Mouse (Mus musculus) Muller cell, postnatal 12 days (primary cell): ENCODE measurements around the gene Rabgap1l.
A peak's percentile ranks its signal among the peaks of the same experiment; 100 is the strongest.

Experiments used
- DNase-seq: peaks from one replicate; pipeline ENCODE4 v3.0.0-alpha.2; 2015; ENCODE audit errors: inconsistent ontology term

Gene Rabgap1l

DNA sequence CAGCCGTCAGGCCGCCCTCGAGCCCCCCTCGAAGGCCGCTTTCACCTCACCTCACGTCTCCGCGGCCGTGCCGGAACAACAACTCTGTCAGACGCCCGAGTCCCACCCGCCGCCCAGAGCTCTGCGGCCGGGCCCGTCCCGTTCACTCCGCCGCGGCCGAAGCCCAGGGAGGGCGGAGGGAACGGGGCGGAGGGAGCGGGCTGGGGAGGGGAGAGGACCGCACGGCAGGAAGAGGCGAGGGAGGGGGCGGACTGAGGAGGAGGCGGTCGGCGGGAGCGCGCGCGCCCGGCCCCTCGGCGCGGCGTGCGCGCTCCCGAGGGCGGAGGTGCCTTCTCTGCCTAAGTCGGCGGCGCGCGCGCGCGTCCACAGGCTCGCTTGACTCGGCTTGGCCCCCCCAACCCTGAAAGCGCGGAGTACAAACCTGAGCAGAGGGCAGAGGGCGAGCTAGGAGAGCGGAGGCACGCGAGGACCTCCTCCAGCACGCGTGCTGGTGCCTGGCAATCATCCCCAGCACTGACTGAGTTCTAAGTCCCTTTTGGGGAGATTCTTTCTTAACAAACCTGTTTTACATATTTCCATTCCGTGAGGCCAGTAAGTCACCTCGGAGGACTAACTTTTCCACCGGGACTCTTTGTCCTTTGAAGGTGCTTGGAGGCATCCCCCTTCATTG is at the start of gene Rabgap1l:
Rabgap1l (minus strand) TSS at position 526 of the 670 bp plus-strand sequence.
- DNase-seq: peak; percentile 97

DNA sequence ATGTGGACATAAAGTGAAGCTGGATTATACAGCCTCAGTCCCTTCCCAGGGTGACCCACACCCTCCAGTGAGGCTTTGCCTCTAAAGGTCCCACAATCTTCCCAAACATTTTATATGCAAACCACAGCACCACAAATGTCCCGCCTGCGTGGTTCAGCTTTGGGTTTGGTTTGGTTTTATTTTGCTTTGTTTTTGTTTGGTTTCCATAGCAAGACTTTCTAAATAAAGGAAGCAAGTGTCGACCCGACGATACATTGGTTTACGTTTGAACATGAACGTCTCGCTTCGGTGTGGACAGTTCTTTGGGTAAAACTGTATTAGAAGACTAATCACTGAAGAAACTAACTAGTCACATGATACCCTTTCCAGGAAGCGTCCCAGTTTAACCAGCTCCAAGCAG is 49.6 kb upstream of the Rabgap1l start:
- DNase-seq: no peak

DNA sequence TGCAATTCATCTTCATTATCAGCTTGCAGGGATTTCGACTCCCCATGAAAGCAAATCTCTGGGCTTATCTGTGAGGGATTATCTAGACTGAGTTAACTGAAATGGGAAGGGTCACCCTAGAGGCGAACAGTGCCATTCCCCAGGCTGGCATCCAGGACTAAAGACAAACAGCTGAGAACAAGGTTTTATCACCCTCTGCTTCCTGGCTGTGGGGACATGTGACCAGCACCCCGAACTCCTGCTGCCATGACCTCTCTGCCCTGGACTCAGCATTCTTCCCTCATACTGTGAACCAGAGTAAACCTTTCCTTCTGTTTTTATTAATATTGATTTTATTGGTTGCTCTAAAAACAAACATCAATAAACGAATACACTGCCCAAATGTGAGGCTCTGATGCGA is 47.6 kb upstream of the Rabgap1l start:
- DNase-seq: no peak

DNA sequence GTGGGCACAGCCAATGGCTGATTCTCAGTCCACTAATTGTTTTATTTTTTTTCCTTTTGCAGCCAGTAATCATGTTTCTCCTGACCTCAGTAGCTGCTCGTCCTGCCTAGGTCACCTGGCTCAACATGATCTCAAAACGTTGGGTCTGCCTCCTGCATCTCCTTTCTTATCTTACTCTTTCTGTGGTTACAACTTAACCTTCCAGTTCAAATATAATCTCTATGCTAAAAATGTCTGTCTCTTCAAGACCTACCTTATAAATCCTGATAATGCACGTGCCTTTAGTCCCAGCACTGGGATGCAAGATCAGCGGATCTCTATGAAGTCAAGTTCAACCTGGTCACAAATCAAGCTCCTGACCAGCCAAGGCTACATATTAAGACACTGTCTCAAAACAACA is 46.1 kb upstream of the Rabgap1l start:
- no peak for DNase-seq

DNA sequence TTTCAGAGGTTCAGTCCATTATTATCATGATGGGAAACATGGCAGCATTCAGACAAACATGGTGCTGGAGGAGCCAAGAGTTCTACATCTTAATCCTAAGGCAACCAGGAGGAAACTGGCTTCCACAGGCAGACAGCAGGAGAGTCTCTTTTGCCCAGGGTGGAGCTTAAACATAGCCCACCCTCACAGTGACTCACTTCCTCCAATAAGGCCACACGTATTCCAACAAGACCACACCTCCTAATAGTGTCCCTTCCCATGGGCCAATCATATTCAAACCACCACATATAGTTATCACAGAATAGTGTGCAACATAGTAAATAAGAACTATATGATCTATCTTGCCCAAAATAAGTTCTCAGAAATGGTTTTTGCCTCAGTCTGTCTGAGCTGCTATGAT is 41.4 kb upstream of the Rabgap1l start:
- no peak for DNase-seq

DNA sequence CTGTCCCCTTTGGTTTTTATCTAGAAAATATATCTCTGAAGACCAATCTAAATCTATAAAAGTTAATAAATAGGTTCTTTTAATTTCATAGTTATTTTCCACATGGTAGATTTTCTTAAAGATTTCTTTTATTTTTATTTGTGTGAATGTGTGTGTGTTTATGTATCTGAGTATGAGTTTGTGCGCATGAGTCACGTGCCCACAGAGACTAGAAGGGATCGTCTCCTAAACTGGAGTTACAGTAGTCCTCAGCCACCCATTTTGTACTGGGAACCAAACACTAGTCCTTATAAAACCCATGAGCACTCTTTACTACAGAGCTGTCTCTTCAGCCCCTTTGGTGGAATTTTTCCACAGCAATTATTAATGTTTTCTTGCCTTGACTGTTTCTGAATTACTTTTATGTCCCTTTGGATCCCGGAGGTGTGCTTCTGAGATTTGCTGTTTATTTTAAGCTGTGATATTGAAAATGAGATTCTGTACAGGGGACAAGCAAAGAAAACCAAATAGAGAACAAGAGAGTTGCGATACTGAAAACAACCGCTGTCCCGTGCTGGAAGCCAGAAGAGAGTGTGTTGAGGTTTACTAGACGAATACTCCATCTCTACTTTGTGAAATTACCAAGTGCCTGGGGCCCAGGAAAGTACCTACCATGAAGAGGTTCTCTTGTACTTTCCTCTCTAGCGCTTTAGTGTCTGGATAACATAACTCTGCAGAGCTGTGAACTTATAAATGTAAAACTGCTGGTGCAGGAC is 39.4 kb upstream of the Rabgap1l start:
- no peak for DNase-seq

DNA sequence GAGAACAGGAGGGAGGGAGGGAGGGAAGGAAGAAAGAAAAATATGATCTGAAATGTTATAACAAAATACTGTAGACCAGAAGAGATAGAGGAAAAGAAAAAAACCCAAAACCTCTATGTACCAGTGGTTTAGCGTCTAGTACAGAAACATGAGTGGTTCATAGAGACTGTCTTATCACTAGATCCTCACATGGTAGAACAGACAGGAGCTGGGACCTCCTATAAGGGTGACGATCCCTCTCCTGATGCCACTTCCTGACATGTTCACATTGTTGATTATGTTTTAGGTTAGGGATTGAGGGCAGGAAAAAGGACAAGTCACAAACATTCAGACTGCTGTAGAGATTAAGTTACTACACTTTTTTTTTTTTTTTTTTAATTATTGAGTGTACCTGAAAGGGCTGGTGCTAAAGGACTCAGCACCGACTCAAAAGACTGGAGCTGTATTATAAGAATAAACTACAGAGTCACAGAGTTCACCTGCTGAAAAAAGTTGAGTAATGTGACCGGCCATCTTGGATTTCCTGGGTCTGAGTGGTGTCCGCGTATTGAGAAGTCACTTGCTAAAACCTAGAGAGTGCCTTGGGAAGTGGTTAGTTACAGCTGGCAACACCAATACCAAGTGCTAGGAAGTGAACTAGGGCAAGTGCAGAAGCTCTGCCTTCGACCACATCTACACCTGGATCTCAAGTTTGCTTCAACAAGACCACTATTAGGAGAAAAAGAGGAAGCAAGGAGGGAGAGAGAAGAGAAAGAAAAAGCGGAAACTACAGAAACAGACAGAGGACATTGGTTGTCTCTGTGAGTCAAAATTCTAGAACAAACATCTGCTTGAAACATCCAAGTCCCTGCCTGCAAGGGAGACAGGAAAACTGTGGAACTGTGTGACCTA is 37.8 kb upstream of the Rabgap1l start:
- DNase-seq: no peak

DNA sequence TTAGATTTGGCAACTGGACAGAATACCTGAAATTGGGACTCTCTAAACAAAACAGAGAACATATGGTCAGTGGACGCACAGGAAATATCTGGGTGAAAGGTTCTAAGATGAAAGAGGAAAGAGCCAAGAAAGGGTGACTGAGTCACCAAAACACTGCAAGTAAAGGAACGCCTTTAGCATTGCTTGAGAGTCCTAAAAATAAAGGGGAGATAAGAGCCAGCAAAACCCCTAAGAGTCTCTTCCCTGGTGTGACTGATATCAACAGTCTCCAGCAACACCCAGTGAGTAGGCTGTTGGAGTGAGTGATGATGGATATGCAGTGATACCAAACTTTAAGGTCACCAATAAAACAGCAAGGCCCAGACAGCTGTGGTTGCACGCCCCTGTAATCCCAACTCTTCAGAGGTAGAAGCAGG is 32.4 kb upstream of the Rabgap1l start:
- no peak for DNase-seq

DNA sequence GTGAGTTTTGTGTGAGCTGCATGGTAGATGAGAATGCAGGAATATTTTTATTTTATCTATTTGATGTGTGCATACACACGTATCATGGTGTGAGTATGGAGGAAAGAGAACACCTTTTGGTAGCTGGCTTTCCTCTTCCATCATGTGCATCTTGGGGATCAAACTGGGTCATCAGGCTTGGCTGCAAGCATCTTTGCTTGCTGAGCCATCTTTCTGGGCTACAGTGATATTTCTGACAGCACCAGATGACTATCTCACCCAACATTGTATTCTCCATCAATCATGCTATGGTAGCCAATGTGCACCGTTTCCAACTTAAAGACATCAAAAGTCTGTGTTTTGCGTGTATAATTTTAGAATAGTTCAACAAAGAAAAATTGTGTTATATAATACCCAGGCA is 30.6 kb upstream of the Rabgap1l start:
- no peak for DNase-seq

DNA sequence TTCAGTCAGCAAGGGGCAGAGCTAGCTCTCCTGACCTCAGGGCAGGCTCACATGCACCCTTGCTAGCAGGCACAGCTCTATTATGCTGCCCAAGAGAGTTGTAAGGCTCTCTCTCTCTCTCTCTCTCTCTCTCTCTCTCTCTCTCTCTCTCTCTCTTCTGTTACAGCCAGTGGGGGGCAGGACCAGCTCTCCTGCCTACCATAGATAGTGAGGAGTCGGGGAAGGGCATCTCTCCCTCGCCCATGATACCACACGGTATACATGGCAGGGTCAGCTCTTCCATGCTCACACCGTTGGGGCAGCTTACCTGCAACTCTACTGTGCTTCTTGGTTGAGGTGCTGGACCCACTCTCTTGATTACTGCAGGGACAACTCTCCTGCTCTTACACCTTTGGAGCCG is 21.2 kb upstream of the Rabgap1l start:
- DNase-seq: no peak

DNA sequence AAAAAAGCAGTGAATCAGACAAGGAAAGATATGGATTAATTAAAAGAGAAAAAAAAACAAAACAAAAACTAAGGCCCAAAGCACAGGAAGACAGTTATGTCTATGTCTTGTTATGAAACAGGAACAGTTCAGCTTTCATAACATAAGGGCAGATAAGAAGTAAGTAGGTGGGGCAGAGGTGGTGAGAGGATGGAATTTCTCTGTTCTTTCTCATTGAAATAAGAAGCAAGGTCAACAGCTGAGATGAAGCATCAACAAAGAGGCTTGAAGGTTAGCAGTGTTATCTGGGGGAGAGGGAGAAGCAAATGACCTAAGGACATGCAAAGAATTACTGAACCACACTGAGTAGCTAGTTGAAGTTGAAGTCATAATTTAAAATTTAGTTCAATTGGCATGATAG is 19.4 kb upstream of the Rabgap1l start:
- DNase-seq: no peak

DNA sequence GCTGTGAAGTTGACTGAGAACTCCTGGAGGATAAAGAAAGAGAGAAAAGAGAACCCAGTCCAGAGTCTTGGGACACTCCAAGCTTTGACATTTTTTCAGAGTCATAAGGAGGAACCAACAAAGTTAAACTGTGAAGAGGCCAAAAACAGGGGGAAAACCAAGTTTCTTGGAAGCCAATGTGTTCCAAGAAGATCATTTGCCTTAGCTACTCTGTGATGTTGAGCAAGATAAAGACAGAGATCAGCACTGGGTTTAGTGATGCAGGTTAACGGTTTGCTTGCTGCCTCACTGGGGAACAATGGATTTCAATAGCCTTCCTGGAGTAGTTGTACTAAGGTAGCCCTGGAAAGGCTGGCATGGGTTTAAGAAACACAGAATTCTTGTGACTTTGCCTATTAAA is 18.9 kb upstream of the Rabgap1l start:
- no peak for DNase-seq

DNA sequence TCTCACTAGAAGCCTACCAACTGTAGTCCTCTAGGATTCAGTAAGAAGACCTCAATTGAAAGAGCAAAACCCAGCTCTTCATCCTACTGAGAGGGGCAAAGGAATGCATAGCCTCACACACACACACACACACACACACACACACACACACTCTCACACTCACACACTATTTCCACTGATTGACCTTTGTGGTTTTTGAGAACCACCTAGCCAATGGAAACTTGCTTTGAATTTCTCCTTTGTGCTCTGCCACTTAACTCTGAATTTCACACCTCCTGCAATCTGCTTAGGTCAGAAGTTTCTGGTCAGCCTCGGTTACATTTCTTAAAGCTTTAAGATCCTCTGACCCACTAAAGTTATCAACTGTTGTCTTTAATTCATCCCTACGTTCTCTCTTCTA is 12.3 kb upstream of the Rabgap1l start:
- DNase-seq: no peak

DNA sequence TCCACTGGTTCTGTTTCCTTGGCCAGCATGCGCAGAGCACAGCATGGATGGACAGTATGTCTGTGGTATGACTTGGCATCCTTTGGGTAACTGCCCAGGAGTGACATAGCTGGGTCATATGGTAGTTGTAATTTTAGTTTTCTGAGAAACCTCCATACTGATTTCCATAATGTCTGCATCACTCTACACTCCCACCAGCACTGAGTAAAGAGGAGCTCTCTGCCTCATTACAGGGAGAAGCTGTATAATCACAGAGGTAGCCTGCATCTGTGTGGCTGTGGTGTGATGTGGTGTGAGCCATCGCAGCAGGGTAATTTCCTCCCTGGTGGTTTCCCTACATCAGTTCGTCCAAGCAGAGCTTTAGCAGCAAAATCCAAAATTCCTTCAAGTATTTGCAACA is 7.0 kb upstream of the Rabgap1l start:
- no peak for DNase-seq

DNA sequence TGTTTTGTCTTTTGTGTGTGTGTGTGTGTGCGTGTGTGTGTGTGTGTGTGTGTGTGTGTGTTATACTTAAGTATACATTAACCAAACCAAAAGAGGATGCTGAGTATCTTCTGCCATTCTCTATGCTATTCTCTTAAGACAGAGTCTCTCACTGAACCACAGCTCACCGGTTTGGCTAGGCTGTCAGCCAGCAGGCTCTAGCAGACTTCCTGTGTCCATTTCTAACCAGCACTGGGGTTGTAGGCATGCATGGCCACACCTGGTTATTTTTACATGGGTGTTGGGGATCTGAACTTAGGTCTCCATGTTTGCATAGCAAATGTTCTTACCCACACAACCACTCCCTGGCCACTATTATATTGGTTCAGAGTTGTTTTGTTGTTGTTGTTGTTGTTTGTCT is 2.0 kb upstream of the Rabgap1l start:
- DNase-seq: no peak

DNA sequence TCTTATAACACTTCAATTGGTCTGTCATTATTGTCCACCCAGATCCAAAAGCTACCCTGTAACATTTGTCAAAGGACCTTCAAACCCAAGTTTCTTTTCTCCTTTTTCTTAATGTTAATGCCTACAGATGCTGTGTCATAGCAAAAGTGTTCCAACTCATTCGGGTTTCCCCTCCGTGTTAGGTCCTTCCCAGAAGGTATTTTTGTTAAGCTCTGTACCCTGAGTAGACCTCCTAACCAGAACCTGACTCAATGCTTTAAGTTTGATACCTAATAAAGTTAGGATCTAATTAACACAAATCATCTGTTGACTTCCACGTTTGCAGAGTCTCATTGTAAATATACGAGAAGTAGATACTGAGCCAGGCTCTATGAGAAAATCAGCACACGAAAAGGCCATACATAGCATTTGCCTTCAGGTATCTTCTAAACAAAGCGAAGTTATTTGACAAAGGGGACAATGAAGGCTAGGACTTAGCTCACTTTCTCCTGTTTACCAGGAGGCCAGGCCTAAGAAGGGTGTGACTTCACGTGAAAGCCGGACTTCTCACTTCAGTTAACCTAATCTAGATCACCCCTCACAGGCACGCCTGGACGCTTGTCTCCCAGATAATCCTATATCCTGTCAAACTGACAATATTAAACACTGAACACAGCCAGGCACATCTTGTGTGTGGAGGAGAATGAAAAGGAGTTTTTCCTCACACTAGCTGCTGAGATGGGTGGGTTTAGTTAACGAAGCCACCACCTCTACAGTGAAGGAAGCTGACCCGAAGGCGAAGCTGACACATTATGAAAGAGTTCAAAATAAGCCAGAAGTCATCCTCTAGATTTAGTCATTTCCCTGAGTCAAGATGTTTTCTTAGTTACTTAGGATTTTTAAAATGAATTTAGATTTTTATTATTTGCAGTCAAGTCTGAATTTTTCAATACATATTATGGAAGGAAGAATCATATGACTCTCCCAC is 1.1 kb upstream of the Rabgap1l start:
- DNase-seq: no peak

DNA sequence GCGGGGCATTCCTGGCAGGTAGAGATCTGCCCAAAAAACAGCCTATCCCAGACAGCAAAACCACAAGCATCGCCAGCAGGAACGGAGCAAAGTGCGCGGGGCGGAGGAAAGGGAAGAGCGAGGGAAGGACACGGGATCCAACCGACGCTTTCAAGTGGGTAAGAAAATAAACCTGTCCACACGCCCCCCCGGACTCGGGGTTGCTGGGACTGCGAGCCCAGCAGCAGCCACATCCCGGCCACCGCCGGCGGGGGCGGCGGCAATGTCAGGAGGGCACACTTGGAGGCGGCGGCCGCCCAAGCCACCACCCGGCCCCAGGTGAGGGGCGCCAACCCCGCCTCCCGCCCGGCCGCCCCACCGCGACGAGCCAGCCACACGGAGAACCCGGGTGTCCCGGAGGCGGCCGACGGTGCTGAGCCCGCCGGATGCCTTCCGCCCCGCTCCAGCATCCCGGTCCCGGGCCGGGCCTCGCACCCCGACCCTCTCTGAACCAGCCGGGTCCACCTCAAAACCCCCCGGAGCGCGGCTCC is 790 bp downstream of the Rabgap1l start:
- peak; percentile 64 for DNase-seq

DNA sequence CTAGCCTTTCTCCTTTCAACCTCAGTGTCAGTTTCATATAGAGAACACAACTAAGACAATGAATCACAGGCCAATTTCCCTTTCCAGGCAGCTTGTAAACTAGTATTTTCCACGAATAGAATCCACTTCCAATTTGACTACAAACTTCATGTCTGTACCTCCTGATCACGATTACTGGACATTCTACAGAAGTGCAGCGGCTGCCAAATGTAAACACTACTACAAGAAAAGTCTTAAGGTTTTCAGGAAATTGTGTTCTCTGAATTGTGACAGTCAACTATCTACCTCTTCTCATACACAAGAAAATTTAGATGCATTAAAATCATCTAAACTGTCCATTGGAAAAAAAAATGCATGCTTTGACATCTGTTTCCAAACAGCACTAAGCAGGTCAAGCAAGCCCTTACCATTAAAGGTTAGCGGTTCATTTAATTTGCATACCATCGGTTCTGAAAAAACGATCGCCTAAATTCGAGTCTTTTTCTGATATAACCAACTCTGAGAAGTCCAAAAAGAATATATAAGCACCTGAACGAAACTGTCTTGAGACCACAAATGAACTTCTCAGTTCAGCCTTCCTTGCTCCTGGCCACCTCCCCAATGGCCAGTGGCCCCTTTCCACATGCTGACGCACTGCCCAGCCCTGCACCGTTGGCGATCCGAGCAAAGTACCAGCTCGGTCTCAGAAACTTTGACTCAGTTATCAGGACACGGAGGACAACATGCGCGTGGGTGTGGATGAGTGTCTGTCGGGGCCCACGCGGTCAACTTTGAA is 1.4 kb downstream of the Rabgap1l start:
- DNase-seq: no peak

DNA sequence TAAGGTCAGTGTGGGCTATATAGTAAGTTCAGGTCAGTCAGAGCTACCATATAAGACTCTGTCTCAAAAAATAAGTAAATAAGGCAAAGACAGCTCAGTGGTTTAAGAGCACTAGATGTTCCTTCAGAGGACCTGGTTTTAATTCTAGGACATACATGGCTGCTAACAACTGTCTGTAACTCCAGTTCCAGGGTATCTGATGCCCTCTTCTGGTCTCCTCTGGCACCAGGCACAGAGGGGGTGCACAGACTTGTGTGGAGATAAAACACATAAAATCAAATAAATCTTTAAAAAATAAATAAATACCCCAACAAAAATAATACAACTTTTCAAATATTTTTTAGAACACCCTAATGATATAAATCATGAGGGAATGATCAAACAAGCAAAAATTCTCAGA is 2.4 kb downstream of the Rabgap1l start:
- DNase-seq: no peak

DNA sequence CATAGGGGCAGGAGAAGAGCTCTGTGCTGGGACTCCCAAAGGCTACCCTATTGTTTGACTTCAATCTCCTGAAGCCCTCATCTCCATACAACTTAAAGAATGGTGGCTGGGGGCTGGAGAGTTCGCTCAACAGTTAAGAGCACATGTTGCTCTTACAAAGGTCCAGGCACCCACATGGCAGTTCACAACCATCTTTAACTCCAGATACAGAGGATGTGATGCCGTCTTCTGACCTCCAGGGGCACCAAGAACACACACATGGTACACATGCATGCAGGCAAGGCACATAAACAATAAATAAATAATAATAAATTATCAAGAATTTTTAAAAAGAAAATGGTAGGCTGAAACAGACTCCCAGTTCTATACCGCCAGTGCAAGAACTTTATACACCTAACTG is 3.1 kb downstream of the Rabgap1l start:
- no peak for DNase-seq
